Mouse (Mus musculus) inflammation-experienced regulatory T-cells, adult 6 months (primary cell): ENCODE measurements around the gene Adam11. TPM values are rescaled to one million over a fixed set of nuclear protein-coding genes. Genes with fewer than 3 reads are reported as not detected.

Experiments used
- ATAC-seq: one replicate; pipeline ENCODE4 v1.8.0; 2017
- polyA plus RNA-seq, 3 experiments: library from polyadenylated mRNA; unstranded; fragments of 100-300 nt; shearing (Covaris generic); gene quantifications; one replicate each; pipeline ENCODE4 v1.2.1; 2017

Gene Adam11
- polyA plus RNA-seq, 3 experiments from 2014 or later = 0.20 TPM; not detected in 2

DNA sequence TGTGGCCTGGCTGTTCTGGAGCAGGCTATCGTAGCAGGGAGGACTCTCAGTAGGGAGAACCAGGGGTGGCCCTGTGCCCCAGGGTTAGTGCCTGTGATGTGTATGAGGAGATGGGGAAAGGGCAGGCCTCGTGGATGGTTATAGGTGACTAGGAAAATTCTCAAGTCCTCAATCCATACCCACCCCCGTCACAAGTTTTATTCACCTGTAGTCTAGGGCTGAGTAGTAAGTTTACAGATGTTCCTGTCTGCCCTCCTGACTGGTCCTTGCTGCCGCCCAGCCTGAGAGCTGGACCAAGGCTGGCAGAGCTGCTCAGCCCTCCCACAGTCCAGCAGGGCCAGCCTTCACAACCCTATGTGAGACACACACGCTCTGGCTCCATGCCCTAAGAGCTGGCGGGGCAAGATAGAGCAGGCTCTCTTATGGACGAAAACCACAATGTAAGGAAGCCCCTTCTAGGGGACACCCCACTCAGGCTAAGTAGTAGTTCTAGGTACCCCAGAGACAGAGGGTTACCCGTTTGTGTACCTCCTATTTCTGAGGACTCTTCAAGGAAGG lies 17.9 kb downstream of the Adam11 start:
- ATAC-seq = no peak

DNA sequence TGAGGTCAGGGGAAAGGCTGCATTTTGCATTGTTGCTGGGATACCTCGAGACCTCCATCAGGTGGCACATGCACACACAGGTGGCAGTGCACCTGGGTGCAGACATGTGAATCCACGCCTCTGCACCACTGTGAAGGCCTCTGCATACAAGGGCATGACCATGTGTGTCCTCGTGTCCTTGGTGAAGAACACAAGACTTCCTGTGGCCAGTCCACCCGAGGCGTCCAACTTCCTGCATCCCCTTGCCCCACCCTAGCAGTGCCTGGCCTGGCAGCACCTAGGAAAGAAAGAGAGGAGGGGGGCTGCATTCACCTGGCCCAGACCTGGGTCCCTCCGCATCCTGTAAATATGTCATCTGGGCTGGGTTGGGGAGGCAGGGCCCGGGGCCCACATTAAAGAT lies 18.6 kb downstream of the Adam11 start:
- no peak for ATAC-seq

DNA sequence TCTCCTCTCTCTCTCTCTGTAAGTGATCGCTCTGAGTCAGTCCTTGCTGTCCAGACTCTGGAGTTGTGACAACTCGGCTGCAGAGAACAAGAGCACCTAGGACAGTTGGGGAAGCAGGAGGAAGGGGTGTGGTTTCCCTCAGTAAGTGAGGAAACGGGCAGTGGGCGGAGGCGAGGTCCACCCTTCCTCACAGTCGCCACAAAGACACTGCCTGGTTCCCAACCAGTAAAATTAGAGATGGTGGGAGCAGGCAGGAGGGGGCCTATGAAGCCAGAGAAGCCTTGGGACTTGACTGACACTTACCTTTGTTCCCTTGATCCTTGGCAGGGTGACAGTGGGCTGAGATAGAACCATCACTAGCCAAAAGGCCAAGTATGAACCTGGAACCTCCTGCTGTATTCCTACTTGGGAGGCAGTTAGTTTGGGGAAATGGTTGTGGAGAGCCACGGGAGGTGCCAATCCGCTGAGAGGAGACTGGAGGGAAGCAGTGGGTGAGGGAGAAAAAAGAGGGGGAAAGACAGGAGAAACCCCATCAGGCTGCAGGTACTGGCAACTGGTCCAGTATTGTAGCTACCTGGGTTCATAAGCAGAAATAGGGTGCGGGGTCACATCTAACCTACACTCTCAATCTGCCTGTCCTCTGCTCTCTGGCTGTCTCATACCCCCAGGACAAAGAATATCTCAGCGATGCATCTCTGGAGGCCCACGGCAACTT lies 19.2 kb downstream of the Adam11 start:
- no peak for ATAC-seq

DNA sequence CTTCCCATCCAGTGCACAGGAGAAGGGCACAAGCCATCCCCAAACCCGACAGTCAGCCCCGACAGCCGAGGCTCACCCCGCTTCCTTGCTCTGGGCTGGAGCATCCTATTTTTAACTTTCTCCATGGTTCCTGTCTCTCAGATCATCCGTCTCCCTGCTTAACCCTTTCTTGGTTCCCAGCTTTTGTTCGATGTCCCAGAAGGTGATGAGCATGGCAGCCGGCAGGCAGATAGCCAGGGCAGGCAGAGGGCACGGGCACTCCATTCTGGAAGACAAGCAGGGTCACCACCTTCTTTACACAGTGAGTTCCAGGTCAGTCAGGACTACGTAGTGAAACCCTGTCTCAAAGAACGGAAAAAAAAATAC lies 19.7 kb downstream of the Adam11 start:
- ATAC-seq = no peak

DNA sequence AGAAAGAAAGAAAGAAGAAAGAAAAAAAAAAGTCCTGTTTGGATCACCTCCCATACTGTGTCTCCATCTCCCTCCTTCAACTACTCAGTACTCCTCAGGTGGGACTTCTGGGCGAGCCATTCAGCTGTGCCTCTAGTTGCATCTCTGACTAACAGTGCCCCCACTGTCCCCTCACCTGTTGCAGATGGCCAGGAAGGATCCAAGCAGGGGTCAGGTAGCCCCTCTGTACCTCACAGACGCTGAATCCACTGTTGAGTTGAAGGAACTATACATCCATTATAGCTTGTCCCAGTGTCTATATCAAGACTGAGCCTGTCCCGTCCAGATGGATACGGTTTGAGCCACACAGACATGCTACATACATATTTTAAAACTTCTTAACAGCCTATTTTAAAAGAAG lies 20.3 kb downstream of the Adam11 start:
- ATAC-seq = no peak

DNA sequence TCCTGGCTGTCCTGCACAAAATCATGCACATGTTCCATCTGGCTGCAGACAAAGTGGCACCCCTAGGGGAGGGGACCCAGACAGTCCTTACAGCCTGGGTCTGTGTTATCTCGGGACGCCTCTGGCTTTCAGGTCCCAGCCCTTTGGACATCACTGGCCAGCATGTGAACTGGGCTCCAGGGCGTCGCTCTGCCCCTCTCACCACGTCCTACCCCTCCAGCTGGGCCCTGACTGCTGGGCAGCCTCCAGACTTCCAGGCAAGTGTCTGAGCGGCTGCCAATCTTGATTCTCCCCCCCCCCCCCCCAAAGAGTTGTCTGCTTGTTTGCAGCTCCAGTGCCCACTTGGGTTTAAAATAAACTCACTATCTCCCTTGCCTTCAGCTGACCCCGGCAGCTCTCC lies 22.2 kb downstream of the Adam11 start:
- ATAC-seq = no peak

DNA sequence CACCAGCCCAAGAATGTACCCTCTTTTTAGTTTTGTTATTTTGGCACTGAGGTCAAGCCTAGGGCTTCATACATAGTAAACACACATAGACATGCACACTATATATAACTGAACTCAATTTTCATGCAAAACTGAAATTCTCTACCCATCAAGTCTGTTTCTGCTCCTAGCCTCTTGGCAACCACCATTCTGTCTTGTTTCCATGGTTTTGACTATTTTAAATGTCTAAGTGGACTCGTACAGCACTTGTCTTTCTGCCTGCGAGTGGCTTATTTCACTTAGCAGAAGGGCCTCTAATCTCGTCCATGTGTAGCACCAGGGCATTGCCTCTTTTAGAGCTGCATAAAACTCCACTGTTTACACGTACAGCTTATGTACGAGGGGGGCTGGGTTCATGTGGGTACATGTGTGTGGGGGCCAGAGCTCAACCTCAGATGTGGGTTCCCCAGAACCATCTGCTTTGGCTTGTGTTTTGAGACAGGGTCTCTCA lies 26.5 kb downstream of the Adam11 start:
- no peak for ATAC-seq

DNA sequence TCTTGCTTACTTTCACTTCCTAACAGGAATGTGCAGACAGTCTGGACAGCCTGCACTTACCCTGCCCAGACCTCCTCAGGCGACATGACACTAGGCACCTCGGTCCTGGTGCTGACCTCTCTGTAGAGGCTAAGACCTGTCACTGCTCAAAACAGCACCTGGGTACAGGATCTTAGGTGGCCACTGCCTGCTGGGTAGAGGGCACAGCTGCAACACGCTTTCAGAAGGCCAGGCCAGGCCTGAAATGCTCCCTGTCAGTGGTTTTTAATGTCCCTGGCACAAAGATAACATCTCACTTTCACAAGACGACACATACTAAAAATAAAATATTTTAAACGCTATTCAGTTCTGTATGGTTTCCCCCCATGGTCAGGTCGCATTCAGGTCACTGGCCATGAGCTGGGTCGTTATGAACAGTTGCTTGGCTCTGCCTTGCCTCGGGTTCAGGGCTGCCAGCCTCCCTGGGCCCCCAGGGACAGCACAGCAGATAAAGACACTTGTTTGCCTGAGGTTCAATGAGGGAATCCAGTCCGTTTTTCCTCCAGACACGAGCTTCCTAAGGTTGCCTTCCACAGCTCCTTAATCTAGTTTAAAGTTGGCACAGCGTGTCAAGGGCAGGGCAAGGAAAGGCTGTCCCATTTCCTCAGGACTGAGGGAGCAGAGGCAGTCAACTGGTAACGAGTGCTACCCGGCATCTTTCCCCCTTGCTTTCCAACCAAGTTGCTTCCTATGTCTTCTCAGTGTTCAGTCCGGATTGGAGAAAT lies 30.6 kb downstream of the Adam11 start:
- no peak for ATAC-seq

DNA sequence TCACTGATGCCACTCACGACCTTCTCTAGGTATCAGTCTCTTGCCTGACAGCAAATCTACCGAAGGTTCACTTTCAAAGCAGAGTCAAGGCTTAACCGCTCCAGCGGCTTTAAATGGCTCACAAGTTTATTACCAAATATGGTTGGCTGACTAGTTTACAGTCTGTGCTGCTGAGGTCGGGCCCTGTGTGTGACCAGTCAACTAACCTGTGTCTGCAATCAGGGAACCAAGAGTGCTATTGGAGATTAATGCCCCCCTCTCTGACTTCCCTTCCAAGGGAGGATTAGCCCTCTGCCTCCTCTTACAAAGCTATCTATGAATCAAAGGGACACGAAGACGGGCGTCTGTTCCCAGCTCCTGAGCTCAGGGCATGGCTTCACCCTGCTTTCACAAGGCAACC lies 32.9 kb downstream of the Adam11 start:
- no peak for ATAC-seq

DNA sequence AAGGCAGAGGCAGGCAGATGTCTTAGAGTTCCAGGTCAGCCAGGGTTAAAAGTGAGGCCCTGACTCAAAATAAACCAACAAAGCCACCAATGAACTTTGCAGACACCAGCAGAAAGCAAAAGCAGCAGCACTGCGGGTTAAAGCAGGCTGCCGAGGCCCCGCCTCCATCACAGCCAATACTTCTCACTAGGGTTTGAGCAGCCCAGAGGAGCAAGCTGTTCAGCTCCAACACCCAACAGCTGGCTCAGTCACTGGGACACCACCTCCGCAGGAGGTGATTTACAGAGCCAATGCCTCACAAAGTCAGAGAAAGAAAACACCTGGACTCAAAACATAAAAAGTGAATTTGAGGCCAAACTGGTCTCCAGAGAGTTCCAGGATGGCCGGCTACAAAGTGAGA lies 42.2 kb downstream of the Adam11 start:
- ATAC-seq = no peak

DNA sequence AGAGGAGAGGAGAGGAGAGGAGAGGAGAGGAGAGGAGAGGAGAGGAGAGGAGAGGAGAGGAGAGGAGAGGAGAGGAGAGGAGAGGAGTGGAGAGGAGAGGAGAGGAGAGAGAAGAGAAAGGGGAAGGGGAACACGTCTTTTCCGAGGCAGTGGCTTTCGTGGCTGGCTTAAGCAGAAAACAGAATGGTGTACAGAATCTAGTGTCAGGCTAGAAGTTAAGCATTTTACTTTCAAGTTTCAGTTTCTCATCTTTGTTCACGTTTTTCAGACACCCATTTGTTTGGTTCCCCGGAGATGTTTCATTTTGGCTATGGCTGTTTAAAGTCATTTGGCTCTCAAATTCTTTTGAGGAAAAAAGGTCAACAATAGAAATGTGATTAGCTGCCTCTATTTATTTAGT lies 47.0 kb downstream of the Adam11 start:
- no peak for ATAC-seq

DNA sequence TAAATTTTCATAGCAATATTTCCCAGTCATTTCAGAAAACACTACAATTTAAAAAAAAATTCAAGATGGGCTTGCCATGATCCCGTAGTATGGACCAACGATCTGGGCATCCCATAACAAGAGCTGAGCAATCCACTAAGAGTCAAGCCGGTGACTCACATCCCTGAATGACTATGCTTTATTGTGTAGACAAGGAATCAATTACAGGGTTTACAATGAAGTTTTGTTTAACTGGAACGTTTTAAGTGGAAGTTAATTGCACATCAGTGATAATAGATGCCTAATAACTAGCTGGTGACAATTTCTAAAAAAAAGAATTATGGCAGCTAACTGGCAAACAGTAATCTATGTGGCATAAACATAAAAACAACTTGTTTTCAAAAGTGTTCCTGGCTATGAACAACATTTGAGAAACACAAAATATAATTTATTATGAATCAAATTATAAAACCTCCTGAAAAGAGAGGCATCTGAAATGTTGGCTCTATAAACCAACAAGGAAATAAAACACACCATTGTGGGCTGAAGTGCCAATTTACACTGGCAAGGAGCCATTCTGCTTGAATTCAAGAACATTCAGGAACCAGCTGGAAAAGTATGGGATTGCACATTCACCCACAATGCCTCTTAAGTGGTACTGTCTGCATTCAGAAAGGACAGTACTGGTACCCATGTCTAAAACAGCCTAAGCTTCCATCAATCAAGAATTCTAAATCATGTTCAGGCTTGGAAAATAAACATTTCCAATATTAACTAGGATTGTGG lies 49.7 kb downstream of the Adam11 start:
- no peak for ATAC-seq

DNA sequence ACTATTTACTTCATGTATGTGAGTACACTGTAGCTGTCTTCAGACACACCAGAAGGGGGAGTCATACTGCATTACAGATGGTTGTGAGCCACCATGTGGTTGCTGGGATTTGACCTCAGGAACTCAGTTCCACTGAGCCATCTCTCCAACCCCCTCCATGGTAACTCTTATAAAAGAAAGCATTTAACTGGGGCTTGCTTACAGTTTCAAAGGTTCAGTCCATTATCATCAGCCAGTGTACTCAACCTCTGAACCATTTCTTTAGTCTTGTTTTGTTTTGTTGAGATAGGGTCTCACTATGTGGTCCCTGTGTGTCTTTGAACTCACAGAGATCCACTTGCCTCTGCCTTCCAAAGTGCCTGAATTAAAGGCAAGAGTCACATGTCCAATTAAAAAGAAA lies 53.6 kb downstream of the Adam11 start:
- ATAC-seq = no peak

DNA sequence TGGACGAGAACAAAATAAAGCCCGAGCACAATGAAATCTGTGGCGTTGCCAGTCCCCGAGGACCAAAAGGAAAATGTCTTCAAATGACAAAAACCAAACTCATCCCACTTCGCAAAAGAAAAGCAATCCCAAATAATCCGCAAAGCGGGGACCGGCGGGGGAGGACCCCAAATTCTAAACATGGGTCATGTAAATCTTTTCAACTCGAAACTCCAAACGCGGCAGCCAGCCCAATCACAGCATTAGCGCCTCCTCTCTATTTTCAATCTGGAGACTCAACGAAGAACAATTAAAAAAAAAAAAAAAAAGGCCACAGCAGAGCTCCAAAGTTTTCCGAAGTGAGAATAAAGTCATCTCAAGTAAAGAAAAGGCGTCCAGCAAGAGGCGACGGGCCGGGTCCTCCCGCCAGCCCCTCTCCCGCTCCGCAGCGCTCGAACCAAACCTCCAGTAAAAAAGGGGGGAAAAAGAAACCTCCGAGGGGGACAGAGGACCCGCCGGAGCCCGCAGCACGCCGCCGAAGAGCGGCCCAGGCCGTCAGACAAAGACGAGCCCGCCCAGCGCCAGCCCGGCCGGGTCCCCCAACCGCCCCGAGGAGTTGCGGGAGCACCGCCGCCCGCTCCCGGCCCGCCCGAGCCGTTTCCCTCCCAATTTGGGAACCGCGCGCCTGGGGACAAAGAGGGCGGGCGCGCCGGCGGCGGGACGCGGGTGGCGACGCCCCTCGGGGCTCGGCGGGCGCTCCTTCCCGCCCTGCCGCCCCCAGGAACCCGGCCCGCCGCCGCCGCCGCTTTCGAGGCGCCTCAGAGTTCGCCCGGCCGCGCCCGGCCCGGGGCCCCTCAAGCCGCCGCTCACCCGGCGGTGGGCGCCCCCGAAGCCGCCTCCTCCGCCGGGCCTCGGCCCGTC lies 57.1 kb downstream of the Adam11 start:
- ATAC-seq = no peak

DNA sequence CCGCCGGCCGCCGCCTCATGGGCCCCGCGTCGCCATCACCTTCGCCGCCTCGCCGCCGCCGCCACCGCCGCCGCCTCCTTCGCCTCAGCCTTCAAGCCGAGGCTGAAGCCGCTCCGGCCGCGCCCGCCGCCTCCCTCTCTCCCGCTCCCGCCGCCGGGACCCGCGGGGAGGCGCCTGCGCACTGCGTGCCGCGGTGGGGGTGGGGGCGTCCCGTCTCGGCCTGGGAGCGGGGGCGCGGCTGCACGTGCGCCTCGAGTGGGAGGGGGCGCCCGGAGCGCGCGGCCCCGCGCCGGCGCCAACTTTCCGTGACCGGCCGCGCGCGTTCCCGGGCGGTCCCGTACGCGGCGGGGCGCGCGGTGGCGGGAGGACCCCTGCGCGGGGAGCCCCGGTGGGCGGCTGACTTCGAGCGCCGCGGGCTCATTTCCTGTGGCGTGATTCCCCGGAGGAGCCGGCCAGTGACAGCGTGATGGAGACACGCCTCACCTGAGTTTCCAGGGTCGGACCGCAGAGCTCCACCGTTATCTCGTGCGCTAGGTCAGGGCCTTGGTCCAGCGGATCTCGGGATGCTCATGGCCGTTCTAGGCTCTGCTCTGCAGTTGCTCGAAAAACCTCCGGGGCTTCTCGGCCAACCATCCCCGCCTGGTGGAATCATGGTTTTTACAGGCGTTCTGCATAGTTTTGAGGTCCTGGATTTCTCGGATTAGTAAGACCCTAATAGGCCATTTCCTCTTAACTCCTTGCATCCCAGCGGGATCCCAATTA lies 58.0 kb downstream of the Adam11 start, which contains the start of gene Gjc1:
Gene Gjc1, minus strand, starts transcription at position 680 of the 762 bp plus-strand sequence.
- ATAC-seq = no peak

DNA sequence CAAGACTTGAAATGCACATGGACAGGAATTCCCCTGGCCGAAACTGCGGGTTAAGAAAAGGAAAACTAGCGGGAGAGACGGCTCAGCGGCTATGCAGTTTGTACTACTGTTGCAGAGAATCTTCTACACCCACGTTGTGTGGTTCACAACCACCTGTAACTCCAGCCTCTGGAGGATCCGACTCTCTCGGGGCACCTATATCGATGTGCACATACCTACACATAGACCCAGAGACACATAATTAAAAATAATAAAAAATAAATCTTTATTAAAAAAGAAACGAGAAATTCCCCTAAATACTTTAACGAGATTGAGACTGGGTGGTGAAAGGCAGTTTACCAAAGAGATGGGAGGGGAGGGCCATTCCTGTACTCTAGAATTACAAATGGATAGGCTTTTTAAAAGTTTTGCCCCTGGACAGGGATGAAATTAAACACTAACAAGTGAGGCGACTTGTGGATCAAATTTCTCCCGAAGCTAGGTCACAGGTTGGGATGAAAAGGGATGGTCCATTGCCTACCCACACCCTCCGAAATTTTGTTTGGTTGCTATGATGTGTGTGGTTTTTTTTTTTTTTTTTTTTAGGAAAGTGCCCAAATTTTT lies 58.6 kb downstream of the Adam11 start:
- ATAC-seq = no peak

DNA sequence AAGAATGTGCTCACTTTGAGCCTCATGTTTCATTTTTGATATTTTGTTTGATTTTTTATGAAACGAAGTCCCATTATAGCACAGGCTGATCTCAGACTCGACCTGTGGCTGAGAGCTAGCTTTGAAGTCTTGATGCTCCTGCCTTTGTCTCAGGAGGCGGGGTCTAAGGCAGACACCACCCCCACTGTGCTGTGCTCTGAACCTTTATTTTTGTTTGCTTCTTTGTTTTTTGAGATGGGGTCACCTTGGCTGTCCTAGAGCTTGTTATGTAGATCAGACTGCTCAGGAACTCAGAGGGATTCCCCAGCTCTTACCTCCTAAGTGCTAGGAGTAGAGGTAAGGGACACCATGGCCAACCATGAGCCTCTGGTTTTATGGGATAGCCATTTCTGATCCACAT lies 59.2 kb downstream of the Adam11 start:
- ATAC-seq = no peak

DNA sequence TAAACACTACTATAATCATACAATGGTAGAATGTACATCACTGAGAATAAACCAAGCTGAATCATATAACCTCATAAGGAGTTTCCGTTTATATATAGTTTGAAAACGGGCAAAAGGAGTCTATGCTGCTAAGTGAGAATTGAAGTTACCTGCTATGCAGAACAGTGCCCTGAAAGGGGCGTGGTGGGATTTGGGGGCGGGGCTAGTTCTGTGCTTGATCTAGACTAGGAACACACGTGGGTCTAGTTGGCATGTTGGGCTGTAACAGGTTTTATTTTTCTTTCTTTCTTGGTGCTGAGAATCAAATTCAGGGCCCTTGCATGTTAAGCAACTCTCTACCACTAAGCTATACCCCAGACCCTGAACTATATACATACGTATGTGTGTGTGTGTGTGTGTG lies 60.0 kb downstream of the Adam11 start:
- ATAC-seq = no peak

DNA sequence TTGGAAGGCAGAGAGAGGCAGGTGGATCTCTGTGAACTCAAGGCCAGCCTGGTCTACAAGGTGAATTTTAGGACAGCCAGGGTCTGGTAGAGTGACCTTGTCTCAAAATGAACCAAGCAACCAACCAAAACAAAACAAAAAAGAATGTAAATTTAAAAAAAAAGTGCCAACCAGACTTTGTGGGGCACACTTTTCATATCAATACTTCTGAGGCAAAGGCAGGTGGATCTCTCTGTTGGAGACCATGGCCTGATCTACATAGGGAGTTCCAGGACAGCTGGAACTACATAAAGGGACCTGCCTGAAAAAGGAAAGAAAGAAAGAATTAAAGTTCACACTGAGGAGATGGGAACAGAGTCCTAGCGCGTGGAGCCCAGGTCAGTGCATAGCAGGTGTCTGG lies 65.2 kb downstream of the Adam11 start:
- ATAC-seq = no peak

DNA sequence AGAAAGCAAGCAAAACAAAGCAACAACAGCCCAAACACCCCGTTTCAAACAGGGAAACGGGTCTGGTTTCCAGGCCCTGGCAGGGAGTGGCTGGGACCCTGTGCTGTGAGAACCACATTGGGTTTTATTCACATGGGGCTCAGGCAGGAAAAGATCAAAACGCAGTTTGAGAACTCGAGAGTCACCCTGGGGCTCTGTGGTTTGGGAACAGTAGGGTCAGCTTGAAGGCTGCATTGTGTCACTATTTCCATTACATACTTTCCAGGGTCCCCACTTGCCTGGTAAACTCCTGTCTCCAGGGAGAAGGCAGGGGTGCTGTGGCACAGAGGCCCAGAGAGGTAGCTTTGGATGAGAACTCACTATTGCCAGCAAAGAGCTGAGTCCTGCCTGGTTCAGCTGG lies 65.9 kb downstream of the Adam11 start:
- ATAC-seq = no peak
